Mouse (Mus musculus) myocyte (in vitro differentiated cells): ENCODE measurements around the gene Tcaf3. TPM values are rescaled to one million over a fixed set of nuclear protein-coding genes. Genes with fewer than 3 reads are reported as not detected.

Experiments
- H3K27me3 ChIP-seq: one replicate; pipeline ENCODE4 v1.6.1; 2011; ENCODE audit not compliant: control insufficient read depth, insufficient read depth, insufficient read length
- H3K36me3 ChIP-seq: one replicate; pipeline ENCODE4 v1.6.1; 2011; ENCODE audit not compliant: control insufficient read depth, insufficient read depth
- H3K4me2 ChIP-seq: one replicate; pipeline ENCODE4 v1.6.1; 2011; ENCODE audit warnings: low read depth, control low read depth
- H3K4me3 ChIP-seq: one replicate; pipeline ENCODE4 v1.5.1; 2011; ENCODE audit warnings: mild to moderate bottlenecking, control low read depth, moderate library complexity
- H3K79me2 ChIP-seq: one replicate; pipeline ENCODE4 v1.6.1; 2011; ENCODE audit not compliant: control insufficient read depth, insufficient read depth
- H3ac ChIP-seq: one replicate; pipeline ENCODE4 v1.6.1; 2011; ENCODE audit not compliant: control insufficient read depth, insufficient read length
- CEBPB ChIP-seq: IDR thresholded peaks from 2 replicates; pipeline ENCODE4 v1.6.1; 2011; ENCODE audit warnings: mild to moderate bottlenecking, moderate library complexity; ENCODE audit not compliant: poor library complexity, insufficient read depth, severe bottlenecking
- E2F4 ChIP-seq: IDR thresholded peaks from one replicate; pipeline ENCODE4 v1.6.1; 2011; ENCODE audit warnings: mild to moderate bottlenecking, control low read depth, moderate library complexity; ENCODE audit not compliant: insufficient read depth
- MAX ChIP-seq: IDR thresholded peaks from one replicate; pipeline ENCODE4 v1.6.1; 2011; ENCODE audit warnings: low read depth, mild to moderate bottlenecking, control low read depth
- MYOD1 ChIP-seq, 3 experiments: IDR thresholded peaks; one replicate each; pipeline ENCODE4 v1.6.1; 2011; ENCODE audit warnings: control low read depth in 2 of 3, low read depth in 2 of 3, mild to moderate bottlenecking in 2 of 3, moderate library complexity in 1 of 3; ENCODE audit not compliant: insufficient read length in 2 of 3, control insufficient read depth in 1 of 3
- MYOG ChIP-seq, 3 experiments: IDR thresholded peaks; one replicate each; pipeline ENCODE4 v1.6.1; 2011; ENCODE audit warnings: control low read depth in 2 of 3, low read depth in 2 of 3, mild to moderate bottlenecking in 2 of 3; ENCODE audit not compliant: insufficient read length in 2 of 3, control insufficient read depth in 1 of 3, insufficient read depth in 1 of 3
- POLR2A ChIP-seq: IDR thresholded peaks from one replicate; pipeline ENCODE4 v1.6.1; 2011; ENCODE audit warnings: low read depth, mild to moderate bottlenecking, control low read depth, moderate library complexity; ENCODE audit not compliant: insufficient read length
- POLR2AphosphoS2 ChIP-seq: IDR thresholded peaks from one replicate; pipeline ENCODE4 v1.6.1; 2011; ENCODE audit warnings: low read depth, control low read depth; ENCODE audit not compliant: insufficient read length
- REST ChIP-seq: IDR thresholded peaks from one replicate; pipeline ENCODE4 v1.6.1; 2011; ENCODE audit warnings: mild to moderate bottlenecking, control low read depth, moderate library complexity; ENCODE audit not compliant: insufficient read depth, insufficient read length
- SRF ChIP-seq: IDR thresholded peaks from one replicate; pipeline ENCODE4 v1.6.1; 2011; ENCODE audit warnings: low read depth; ENCODE audit not compliant: control insufficient read depth, insufficient read length
- TCF12 ChIP-seq: IDR thresholded peaks from one replicate; pipeline ENCODE4 v1.6.1; 2011; ENCODE audit warnings: mild to moderate bottlenecking, control low read depth; ENCODE audit not compliant: poor library complexity, insufficient read depth, severe bottlenecking
- TCF3 ChIP-seq: IDR thresholded peaks from one replicate; pipeline ENCODE4 v1.6.1; 2011; ENCODE audit warnings: low read depth, control low read depth; ENCODE audit not compliant: insufficient read length
- USF1 ChIP-seq: IDR thresholded peaks from one replicate; pipeline ENCODE4 v1.6.1; 2011; ENCODE audit warnings: low read depth, mild to moderate bottlenecking, control low read depth, moderate library complexity
- polyA plus RNA-seq: library from polyadenylated mRNA; unstranded; fragments of >200 nt; fragmentation: generic; extraction: Trizol; gene quantifications from one replicate; pipeline ENCODE4 v1.2.1, GENCODE M21; 2012; ENCODE audit warnings: missing spikeins

Tcaf3 gene
- polyA plus RNA-seq = not detected

- Histone ChIP-seq H3K4me3 (no peak within 1 kb of the TSS), H3K36me3 (no peaks in the 10 kb centered on the region), H3K79me2 (no peaks in the 10 kb centered on the region), H3ac (no peak within 1 kb of the TSS), H3K27me3 (no peaks in the 10 kb centered on the region), H3K4me2 (no peak within 1 kb of the TSS)
- TF ChIP-seq MYOG (IDR thresholded peaks at IDR 0.05; ENCODE audit: control insufficient read depth in 1 of 3, insufficient read depth in 1 of 3, insufficient read length in 2 of 3, low read depth in 2 of 3) = no peak
- no peak for TF ChIP-seq REST
- TF ChIP-seq POLR2AphosphoS2 = no peak
- TF ChIP-seq POLR2A = no peak
- no peak for TF ChIP-seq SRF
- TF ChIP-seq TCF12 = no peak
- no peak for TF ChIP-seq TCF3
- TF ChIP-seq USF1 = no peak
- TF ChIP-seq CEBPB = no peak
- TF ChIP-seq MYOD1 (IDR thresholded peaks at IDR 0.05; ENCODE audit: control insufficient read depth in 1 of 3, insufficient read length in 2 of 3, low read depth in 2 of 3) = no peak
- TF ChIP-seq MAX = no peak
- no peak for TF ChIP-seq E2F4
These were observed at the start of gene Tcaf3 for GRCm38 (mm10) chr6:42597592-42597991. Tcaf3 (minus strand) TSS chr6:42597692.

- Histone ChIP-seq H3K4me2 (peak within 1 kb of the TSS; percentile 86), H3ac (no peak within 1 kb of the TSS), H3K36me3 (no peaks in the 10 kb centered on the region), H3K27me3 (no peaks in the 10 kb centered on the region), H3K4me3 (peak within 1 kb of the TSS; percentile 37), H3K79me2 (no peaks in the 10 kb centered on the region)
- TF ChIP-seq CEBPB = no peak
- TF ChIP-seq MYOD1 (IDR thresholded peaks at IDR 0.05; ENCODE audit: control insufficient read depth in 1 of 3, insufficient read length in 2 of 3, low read depth in 2 of 3) = peak in 1 of 3 experiments; percentile 10
These were observed 47.5 kb upstream of the Tcaf3 start, which contains the start of gene Tcaf2 for GRCm38 (mm10) chr6:42644912-42645549. Tcaf2 (minus strand) TSS chr6:42645254.

- H3K27me3 ChIP-seq = no peaks in the 10 kb centered on the region
- no peak overlapping the region for H3K4me3 ChIP-seq
- H3K4me2 ChIP-seq = no peak overlapping the region
- H3ac ChIP-seq = no peak overlapping the region
- H3K79me2 ChIP-seq = no peaks in the 10 kb centered on the region
- no peak for TF ChIP-seq MAX
- no peak for TF ChIP-seq POLR2A
- no peak for TF ChIP-seq TCF12
- no peak for TF ChIP-seq POLR2AphosphoS2
- no peak for TF ChIP-seq E2F4
- no peak for TF ChIP-seq REST
- no peak for TF ChIP-seq TCF3
- TF ChIP-seq SRF = no peak
- no peaks in the 10 kb centered on the region for H3K36me3 ChIP-seq
These were observed 36.9 kb upstream of the Tcaf3 start for GRCm38 (mm10) chr6:42634393-42634792.

GRCm38 (mm10) chr6:42631395-42631794 is 33.9 kb upstream of the Tcaf3 start:
- no peak for TF ChIP-seq POLR2AphosphoS2
- no peak for TF ChIP-seq MYOD1 (IDR thresholded peaks at IDR 0.05; ENCODE audit: control insufficient read depth in 1 of 3, insufficient read length in 2 of 3, low read depth in 2 of 3)
- Histone ChIP-seq H3K79me2 (no peaks in the 10 kb centered on the region), H3K27me3 (no peaks in the 10 kb centered on the region), H3K4me3 (no peak overlapping the region), H3ac (no peak overlapping the region), H3K36me3 (no peaks in the 10 kb centered on the region), H3K4me2 (no peak overlapping the region)

- no peaks in the 10 kb centered on the region for H3K27me3 ChIP-seq
- no peaks in the 10 kb centered on the region for H3K79me2 ChIP-seq
- H3K4me3 ChIP-seq = no peak overlapping the region
- no peaks in the 10 kb centered on the region for H3K36me3 ChIP-seq
- TF ChIP-seq MYOG (IDR thresholded peaks at IDR 0.05; ENCODE audit: control insufficient read depth in 1 of 3, insufficient read depth in 1 of 3, insufficient read length in 2 of 3, low read depth in 2 of 3) (no peak), POLR2AphosphoS2 (no peak), TCF12 (no peak), TCF3 (no peak), MAX (no peak), CEBPB (no peak), MYOD1 (IDR thresholded peaks at IDR 0.05; ENCODE audit: control insufficient read depth in 1 of 3, insufficient read length in 2 of 3, low read depth in 2 of 3) (no peak), POLR2A (no peak), E2F4 (no peak), SRF (no peak), REST (no peak), USF1 (no peak)
- H3K4me2 ChIP-seq = no peak overlapping the region
- no peak overlapping the region for H3ac ChIP-seq
These were observed 19.4 kb upstream of the Tcaf3 start for GRCm38 (mm10) chr6:42616904-42617303.
